Comparison of ENCODE assay signal across 8 mouse cellular contexts in genomic region chr2:3474361-3474805, GRCm38 (mm10). TPM values are rescaled to one million over a fixed set of nuclear protein-coding genes. Genes with fewer than 3 reads are reported as not detected.
DNase-seq lines count a peak whose midpoint lies in the region; ATAC-seq lines count a peak whose summit lies in the region.

No protein-coding gene starts in this region.

- H3K27ac ChIP-seq in forebrain, embryonic 16.5 days (ENCODE audit: low read length), result peak overlapping the region; percentile 88
- peak overlapping the region; percentile 94 for H3K27ac ChIP-seq in lung, embryonic 16.5 days (ENCODE audit: low read length)

- ATAC-seq in forebrain, embryonic 16.5 days, result peak; percentile 83
- peak; percentile 66 for ATAC-seq in lung, embryonic 16.5 days (ENCODE audit: low read depth)

- intact Hi-C loops in heart, postnatal 36 days (cut with DNase I), result loop anchor here (2.0 kb wide), 1 partner anchor 50 kb away; the partner anchor contains the start of gene Dclre1c

- H3K4me3 ChIP-seq in forebrain, embryonic 16.5 days (replicated peaks; ENCODE audit: low read length), result peak overlapping the region; percentile 93
- peak overlapping the region; percentile 95 for H3K4me3 ChIP-seq in lung, embryonic 16.5 days (ENCODE audit: low read length)

- peak; percentile 38 for DNase-seq in MEL-GATA-1-ER (ENCODE audit: extremely low read depth, low read depth)
- peak; percentile 70 for DNase-seq in cerebellum, adult 11-12 months
- peak; percentile 48 to 51 for DNase-seq in heart, postnatal 36 days
- peak; percentile 27 to 54 for DNase-seq in layer of hippocampus, adult 8-10 months (ENCODE audit: low spot score in 2 of 2)
- peak; percentile 65 for DNase-seq in retina, embryonic 14.5 days (ENCODE audit: low spot score)
- DNase-seq in thymus, postnatal 36 days, result peak; percentile 53 to 64

- WGBS in forebrain, embryonic 16.5 days, result under 1% methylated on average over 46 of the region's 46 CpGs
- under 1% methylated on average over 41 of the region's 46 CpGs for WGBS in lung, embryonic 16.5 days

- H3K9me3 ChIP-seq in forebrain, embryonic 16.5 days (ENCODE audit: control insufficient read depth, low read length), result 0 out of 2 replicates have a peak, but pooled peaks cover 2% of the 10 kb centered on the region
- no peaks in the 10 kb centered on the region for H3K9me3 ChIP-seq in lung, embryonic 16.5 days (ENCODE audit: control insufficient read depth, low read length)

- H3K27me3 ChIP-seq in forebrain, embryonic 16.5 days (replicated peaks; ENCODE audit: control insufficient read depth, insufficient read depth, low read length), result no peaks in the 10 kb centered on the region
- H3K27me3 ChIP-seq in lung, embryonic 16.5 days (ENCODE audit: control insufficient read depth, insufficient read depth, low read depth, low read length), result no peaks in the 10 kb centered on the region

- H3K36me3 ChIP-seq in forebrain, embryonic 16.5 days (ENCODE audit: control insufficient read depth, insufficient read depth), result no peaks in the 10 kb centered on the region
- H3K36me3 ChIP-seq in lung, embryonic 16.5 days (ENCODE audit: control insufficient read depth, insufficient read depth, low read length), result no peaks in the 10 kb centered on the region

- peak overlapping the region; percentile 77 for H3K9ac ChIP-seq in forebrain, embryonic 16.5 days (replicated peaks; ENCODE audit: low read depth, low read length)
- peak overlapping the region; percentile 89 for H3K9ac ChIP-seq in lung, embryonic 16.5 days (ENCODE audit: low read length)

- H3K4me2 ChIP-seq in forebrain, embryonic 16.5 days (ENCODE audit: low read length), result peak overlapping the region; percentile 91
- peak overlapping the region; percentile 79 for H3K4me2 ChIP-seq in lung, embryonic 16.5 days (ENCODE audit: low read depth, low read length)

- H3K4me1 ChIP-seq in forebrain, embryonic 16.5 days (replicated peaks; ENCODE audit: control insufficient read depth, insufficient read depth, low read length), result peaks cover 14% of the 10 kb centered on the region
- H3K4me1 ChIP-seq in lung, embryonic 16.5 days (replicated peaks; ENCODE audit: control insufficient read depth, insufficient read depth, low read length), result peaks cover 7% of the 10 kb centered on the region; the same call in 1 of the 2 replicates

RNA-seq across cellular contexts. Expression of gene Suv39h2, which starts 0.4 kb away (rescaled TPM):
- 11.7 and 16.4 TPM in 2 replicates for polyA plus RNA-seq in forebrain, embryonic 16.5 days (2015; fragmentation: Nextera tagmentation; extraction: Ambion mirVana)
- total RNA-seq in heart, postnatal 36 days (2021), result under 1 TPM; 0.60 to 0.78 TPM
- 1 to 10 TPM; 3.1 to 3.8 (median 3.6) TPM for total RNA-seq in layer of hippocampus, adult 8-10 months (2022)
- polyA plus RNA-seq in lung, embryonic 16.5 days (2015; fragmentation: Nextera tagmentation; extraction: Ambion mirVana), result 10.8 and 13.5 TPM in 2 replicates

RNA-seq across cellular contexts. Expression of gene Gm45902, which starts 38.2 kb away (rescaled TPM):
- polyA plus RNA-seq in forebrain, embryonic 16.5 days (2015; fragmentation: Nextera tagmentation; extraction: Ambion mirVana), result 8.8 and 9.5 TPM in 2 replicates
- 1 to 10 TPM in 1 of 2 experiments, under 1 TPM in 1; 0.87 to 1.3 TPM for total RNA-seq in heart, postnatal 36 days (2021)
- total RNA-seq in layer of hippocampus, adult 8-10 months (2022), result 1 to 10 TPM; 5.3 to 7.3 (median 5.8) TPM
- 5.1 and 5.2 TPM in 2 replicates for polyA plus RNA-seq in lung, embryonic 16.5 days (2015; fragmentation: Nextera tagmentation; extraction: Ambion mirVana)

RNA-seq across cellular contexts. Expression of gene Hspa14, which starts 38.2 kb away (rescaled TPM):
- polyA plus RNA-seq in forebrain, embryonic 16.5 days (2015; fragmentation: Nextera tagmentation; extraction: Ambion mirVana), result 85.8 and 88.3 TPM in 2 replicates
- 10 to 100 TPM; 22.9 to 24.8 TPM for total RNA-seq in heart, postnatal 36 days (2021)
- total RNA-seq in layer of hippocampus, adult 8-10 months (2022), result 10 to 100 TPM; 47.6 to 56.3 (median 53.0) TPM
- polyA plus RNA-seq in lung, embryonic 16.5 days (2015; fragmentation: Nextera tagmentation; extraction: Ambion mirVana), result 98.6 and 107 TPM in 2 replicates

RNA-seq across cellular contexts. Expression of gene Cdnf, which starts 38.4 kb away (rescaled TPM):
- polyA plus RNA-seq in forebrain, embryonic 16.5 days (2015; fragmentation: Nextera tagmentation; extraction: Ambion mirVana), result 0.30 and 0.57 TPM in 2 replicates
- total RNA-seq in heart, postnatal 36 days (2021), result 10 to 100 TPM; 27.6 to 28.1 TPM
- total RNA-seq in layer of hippocampus, adult 8-10 months (2022), result 1 to 10 TPM in 2 of 4 experiments, under 1 TPM in 2; 0.83 to 3.2 (median 1.2) TPM
- polyA plus RNA-seq in lung, embryonic 16.5 days (2015; fragmentation: Nextera tagmentation; extraction: Ambion mirVana), result 0.18 and 0.25 TPM in 2 replicates

RNA-seq across cellular contexts. Expression of gene Dclre1c, which starts 50.5 kb away (rescaled TPM):
- polyA plus RNA-seq in forebrain, embryonic 16.5 days (2015; fragmentation: Nextera tagmentation; extraction: Ambion mirVana), result 8.3 and 9.8 TPM in 2 replicates
- total RNA-seq in heart, postnatal 36 days (2021), result 1 to 10 TPM; 3.3 to 5.3 TPM
- 10 to 100 TPM; 10.6 to 18.3 (median 15.4) TPM for total RNA-seq in layer of hippocampus, adult 8-10 months (2022)
- polyA plus RNA-seq in lung, embryonic 16.5 days (2015; fragmentation: Nextera tagmentation; extraction: Ambion mirVana), result 6.6 and 7.3 TPM in 2 replicates

Comparison
In these comparisons a context has a peak if more than half of its experiments do, and no peak if none do; other contexts are left out.
1. Peak in every context shown above with its lines: DNase-seq, ATAC-seq, H3K4me3 ChIP-seq and H3K27ac ChIP-seq.